Mouse (Mus musculus) neural tube, embryonic 11.5 days (tissue): ENCODE results near the gene Fam71e2. TPM values are rescaled to one million over a fixed set of nuclear protein-coding genes. Genes with fewer than 3 reads are reported as not detected.
"Not testable (repeated sequence)": the region's sequence is repeated elsewhere in the genome, so short reads cannot be mapped to it uniquely, and the experiment has no call there.

Experiments used
- ATAC-seq: fragments of 200-750 bp; cut with Nextera tagmentation; 2 replicates; pipeline ENCODE4 v1.8.0; 2017; ENCODE audit warnings: moderate number of reproducible peaks, mild to moderate bottlenecking, moderate TSS enrichment, moderate library complexity; ENCODE audit not compliant: insufficient read depth, low FRiP score, low TSS enrichment
- DNase-seq: peaks from one replicate; pipeline ENCODE4 v3.0.0-alpha.2; 2015; ENCODE audit warnings: low spot score
- H3K27ac ChIP-seq: fragments of 300-500 bp; sonication (generic); 2 replicates; pipeline ENCODE4 v1.5.1; 2014; ENCODE audit warnings: low read depth, mild to moderate bottlenecking, low read length
- H3K27me3 ChIP-seq: fragments of 300-500 bp; sonication (generic); 2 replicates; pipeline ENCODE4 v1.6.1; 2014; ENCODE audit warnings: mild to moderate bottlenecking, low read length, mixed read lengths; ENCODE audit not compliant: control insufficient read depth, insufficient read depth
- H3K36me3 ChIP-seq: fragments of 300-500 bp; sonication (generic); 2 replicates; pipeline ENCODE4 v1.6.1; 2014; ENCODE audit warnings: mild to moderate bottlenecking, low read length, moderate library complexity, mixed read lengths; ENCODE audit not compliant: control insufficient read depth, insufficient read depth
- H3K4me1 ChIP-seq: fragments of 300-500 bp; sonication (generic); 2 replicates; pipeline ENCODE4 v1.6.1; 2014; ENCODE audit warnings: low read length, mixed read lengths; ENCODE audit not compliant: control insufficient read depth, insufficient read depth
- H3K4me2 ChIP-seq: fragments of 300-500 bp; sonication (generic); 2 replicates; pipeline ENCODE4 v1.6.1; 2014; ENCODE audit warnings: low read depth, mild to moderate bottlenecking, moderate library complexity
- H3K4me3 ChIP-seq: fragments of 300-500 bp; sonication (generic); 2 replicates; pipeline ENCODE4 v1.5.1; 2014; ENCODE audit warnings: low read depth, low read length
- H3K9ac ChIP-seq: fragments of 300-500 bp; sonication (generic); 2 replicates; pipeline ENCODE4 v1.6.1; 2014; ENCODE audit warnings: mild to moderate bottlenecking, low read length
- H3K9me3 ChIP-seq: fragments of 300-500 bp; sonication (generic); 2 replicates; pipeline ENCODE4 v1.6.1; 2016; ENCODE audit warnings: low read length; ENCODE audit not compliant: control insufficient read depth
- WGBS: fragments of 180-500 bp; shearing (Covaris S2); extraction: QIAGEN DNeasy Blood & Tissue Kit; methylation state at CpG from one replicate; pipeline ENCODE4 v1.1.7; 2014; 5-methylcytosine and 5-hydroxymethylcytosine counted together
- polyA plus RNA-seq: library from polyadenylated mRNA; unstranded; fragments of >200 nt; fragmentation: Nextera tagmentation; extraction: Ambion mirVana; gene quantifications from 2 replicates; pipeline ENCODE4 v1.2.1, GENCODE M21; 2014

Fam71e2 gene
- polyA plus RNA-seq, result not detected in 2 replicates

GRCm38 (mm10) chr7:4771202-4771601 is at the start of gene Fam71e2:
Gene Fam71e2, minus strand, starts transcription at chr7:4771302.
- Histone ChIP-seq H3K9ac (no peak within 1 kb of the TSS), H3K36me3 (no peaks in the 10 kb centered on the region), H3K4me2 (no peak within 1 kb of the TSS), H3K9me3 (no peaks in the 10 kb centered on the region), H3K4me1 (no peaks in the 10 kb centered on the region), H3K27ac (no peak within 1 kb of the TSS), H3K27me3 (peaks cover 10% of the 10 kb centered on the region), H3K4me3 (no peak within 1 kb of the TSS)
- DNase-seq (no peak), ATAC-seq (no peak)
- WGBS, result 79% methylated on average over 3 of the region's 5 CpGs

DNA sequence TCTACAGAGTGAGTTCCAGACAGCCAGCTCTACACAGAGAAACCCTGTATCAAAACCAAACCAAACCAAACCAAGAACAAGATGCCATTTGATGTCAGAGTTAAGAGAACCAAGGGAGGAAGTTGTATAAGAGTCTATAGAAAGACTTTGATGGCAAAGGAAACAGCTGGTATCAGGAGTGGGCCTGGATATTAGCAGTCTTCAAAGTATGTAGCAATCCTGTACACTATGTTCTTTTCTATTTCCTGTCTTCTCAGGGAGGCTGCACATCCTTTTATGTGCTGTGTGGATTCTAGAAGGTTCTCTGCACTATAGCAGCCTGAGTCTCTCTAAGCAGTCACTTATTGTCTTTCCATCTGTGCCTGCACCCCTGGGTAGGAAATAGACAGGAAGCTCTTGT is 45.5 kb upstream of the Fam71e2 start:
- no peaks in the 10 kb centered on the region for H3K27me3 ChIP-seq
- no peak overlapping the region for H3K9ac ChIP-seq
- H3K4me1 ChIP-seq, result peaks cover 3% of the 10 kb centered on the region; the same call in 1 of the 2 replicates
- DNase-seq (no peak), ATAC-seq (no peak)
- H3K9me3 ChIP-seq, result no peaks in the 10 kb centered on the region
- no peak overlapping the region for H3K4me3 ChIP-seq
- no peaks in the 10 kb centered on the region for H3K36me3 ChIP-seq
- no peak overlapping the region for H3K27ac ChIP-seq
- H3K4me2 ChIP-seq, result no peak overlapping the region

GRCm38 (mm10) chr7:4813105-4813791 is 42.1 kb upstream of the Fam71e2 start:
- Histone ChIP-seq H3K4me2 (peak overlapping the region; percentile 51), H3K9me3 (no peaks in the 10 kb centered on the region), H3K27me3 (no peaks in the 10 kb centered on the region), H3K9ac (peak overlapping the region; percentile 44), H3K27ac (peak overlapping the region; percentile 56; the same call in 1 of the 2 replicates), H3K4me3 (peak overlapping the region; percentile 99), H3K36me3 (peaks cover 5% of the 10 kb centered on the region; the same call in 1 of the 2 replicates), H3K4me1 (peaks cover 8% of the 10 kb centered on the region)
- DNase-seq, result no peak
- no peak for ATAC-seq
- 22% methylated on average over 8 of the region's 8 CpGs for WGBS

- WGBS, result under 1% methylated on average over 59 of the region's 62 CpGs
- ATAC-seq, result peak; percentile 99
- H3K36me3 ChIP-seq, result peaks cover 5% of the 10 kb centered on the region
Measured at GRCm38 (mm10) chr7:4812303-4813104, 41.4 kb upstream of the Fam71e2 start, which contains the start of gene Ube2s. Gene Ube2s, minus strand, starts transcription at chr7:4812590.

GRCm38 (mm10) chr7:4811842-4812302 is 40.8 kb upstream of the Fam71e2 start:
- Histone ChIP-seq H3K9ac (peak overlapping the region; percentile 97), H3K4me1 (peaks cover 8% of the 10 kb centered on the region), H3K4me2 (peak overlapping the region; percentile 71), H3K4me3 (peak overlapping the region; percentile 99), H3K27ac (peak overlapping the region; percentile 88), H3K27me3 (no peaks in the 10 kb centered on the region), H3K36me3 (peaks cover 9% of the 10 kb centered on the region), H3K9me3 (no peaks in the 10 kb centered on the region)
- DNase-seq, result peak; percentile 67
- no peak; the same call in 1 of the 2 replicates for ATAC-seq
- 1% methylated on average over 23 of the region's 36 CpGs for WGBS

More at GRCm38 (mm10) chr7:4812303-4813104, 41.4 kb upstream of the Fam71e2 start, which contains the start of gene Ube2s:
- H3K9me3 ChIP-seq, result no peaks in the 10 kb centered on the region
- no peaks in the 10 kb centered on the region for H3K27me3 ChIP-seq
- peaks cover 8% of the 10 kb centered on the region for H3K4me1 ChIP-seq
- peak; percentile 99 for DNase-seq
- H3K4me2 ChIP-seq, result peak within 1 kb of the TSS; percentile 71
- H3K4me3 ChIP-seq, result peak within 1 kb of the TSS; percentile 99
- H3K9ac ChIP-seq, result peak within 1 kb of the TSS; percentile 97
- peak within 1 kb of the TSS; percentile 88 for H3K27ac ChIP-seq

- not testable (repeated sequence) for H3K4me1 ChIP-seq, H3K27ac ChIP-seq, H3K9me3 ChIP-seq, ATAC-seq, DNase-seq, H3K27me3 ChIP-seq
- peak overlapping the region; percentile 97 for H3K9ac ChIP-seq
- WGBS, result 45% methylated on average over 10 of the region's 10 CpGs
- peak overlapping the region; percentile 99 for H3K4me3 ChIP-seq
- H3K4me2 ChIP-seq, result peak overlapping the region; percentile 71
- H3K36me3 ChIP-seq, result peaks cover 13% of the 10 kb centered on the region
Measured at GRCm38 (mm10) chr7:4811131-4811530, 40.0 kb upstream of the Fam71e2 start.

- ATAC-seq (no peak), DNase-seq (no peak)
- no peak overlapping the region for H3K9ac ChIP-seq
- no peak overlapping the region for H3K4me2 ChIP-seq
- WGBS, result 90% methylated on average over 7 of the region's 7 CpGs
- H3K36me3 ChIP-seq, result peaks cover 13% of the 10 kb centered on the region
- H3K27me3 ChIP-seq, result no peaks in the 10 kb centered on the region
- no peaks in the 10 kb centered on the region for H3K9me3 ChIP-seq
- no peak overlapping the region for H3K27ac ChIP-seq
- H3K4me3 ChIP-seq, result no peak overlapping the region
- H3K4me1 ChIP-seq, result peaks cover 5% of the 10 kb centered on the region; the same call in 1 of the 2 replicates
Measured at GRCm38 (mm10) chr7:4806716-4807115, 35.6 kb upstream of the Fam71e2 start.

- H3K27me3 ChIP-seq, result no peaks in the 10 kb centered on the region
- H3K4me2 ChIP-seq, result no peak overlapping the region
- no peaks in the 10 kb centered on the region for H3K4me1 ChIP-seq
- no peaks in the 10 kb centered on the region for H3K9me3 ChIP-seq
- H3K4me3 ChIP-seq, result no peak overlapping the region
- ATAC-seq (no peak), DNase-seq (no peak)
- no peak overlapping the region for H3K27ac ChIP-seq
- no peak overlapping the region for H3K9ac ChIP-seq
- peaks cover 12% of the 10 kb centered on the region for H3K36me3 ChIP-seq
Measured at GRCm38 (mm10) chr7:4802247-4802646, 31.1 kb upstream of the Fam71e2 start.
